Mouse (Mus musculus) embryonic facial prominence, embryonic 11.5 days (tissue): ENCODE results near the gene Ern2. TPM values are rescaled to one million over a fixed set of nuclear protein-coding genes. Genes with fewer than 3 reads are reported as not detected.

Experiments used
- ATAC-seq: fragments of 200-750 bp; cut with Nextera tagmentation; replicated peaks from 2 replicates; pipeline ENCODE4 v1.8.0; 2017; ENCODE audit warnings: low read depth; ENCODE audit not compliant: insufficient number of reproducible peaks, low FRiP score, low TSS enrichment
- DNase-seq: peaks from one replicate; pipeline ENCODE4 v3.0.0-alpha.2; 2015; ENCODE audit warnings: low spot score
- H3K27ac ChIP-seq: fragments of 300-500 bp; sonication (generic); replicated peaks from 2 replicates; pipeline ENCODE4 v1.5.1; 2014; ENCODE audit warnings: mild to moderate bottlenecking, low read depth, low read length, control low read depth
- H3K27me3 ChIP-seq: fragments of 300-500 bp; sonication (generic); 2 replicates; pipeline ENCODE4 v1.6.1; 2014; ENCODE audit warnings: mild to moderate bottlenecking, low read length, moderate library complexity, mixed read lengths; ENCODE audit not compliant: control insufficient read depth, insufficient read depth
- H3K36me3 ChIP-seq: fragments of 300-500 bp; sonication (generic); replicated peaks from 2 replicates; pipeline ENCODE4 v1.6.1; 2014; ENCODE audit warnings: low read depth, mild to moderate bottlenecking, low read length, moderate library complexity, mixed read lengths; ENCODE audit not compliant: control insufficient read depth, insufficient read depth
- H3K4me1 ChIP-seq: fragments of 300-500 bp; sonication (generic); 2 replicates; pipeline ENCODE4 v1.6.1; 2014; ENCODE audit warnings: low read length, mixed read lengths; ENCODE audit not compliant: control insufficient read depth, insufficient read depth
- H3K4me2 ChIP-seq: fragments of 300-500 bp; sonication (generic); 2 replicates; pipeline ENCODE4 v1.6.1; 2014; ENCODE audit warnings: low read depth, mild to moderate bottlenecking, control low read depth, low read length, moderate library complexity
- H3K4me3 ChIP-seq: fragments of 300-500 bp; sonication (generic); 2 replicates; pipeline ENCODE4 v1.5.1; 2014; ENCODE audit warnings: low read depth, low read length, control low read depth
- H3K9ac ChIP-seq: fragments of 300-500 bp; sonication (generic); replicated peaks from 2 replicates; pipeline ENCODE4 v1.6.1; 2014; ENCODE audit warnings: mild to moderate bottlenecking, control low read depth, low read length
- H3K9me3 ChIP-seq: fragments of 300-500 bp; sonication (generic); replicated peaks from 2 replicates; pipeline ENCODE4 v1.6.1; 2016; ENCODE audit warnings: mild to moderate bottlenecking, low read length, inconsistent platforms, mixed read lengths; ENCODE audit not compliant: control insufficient read depth
- WGBS: fragments of 180-500 bp; shearing (Covaris S2); extraction: QIAGEN DNeasy Blood & Tissue Kit; methylation state at CpG from one replicate; pipeline ENCODE4 v1.1.7; 2014; 5-methylcytosine and 5-hydroxymethylcytosine counted together
- polyA plus RNA-seq: library from polyadenylated mRNA; unstranded; fragments of >200 nt; fragmentation: Nextera tagmentation; extraction: Ambion mirVana; gene quantifications from 2 replicates; pipeline ENCODE4 v1.2.1, GENCODE M21; 2014

Ern2 gene
- polyA plus RNA-seq, 1 experiment from 2014 or later, result not detected

DNA sequence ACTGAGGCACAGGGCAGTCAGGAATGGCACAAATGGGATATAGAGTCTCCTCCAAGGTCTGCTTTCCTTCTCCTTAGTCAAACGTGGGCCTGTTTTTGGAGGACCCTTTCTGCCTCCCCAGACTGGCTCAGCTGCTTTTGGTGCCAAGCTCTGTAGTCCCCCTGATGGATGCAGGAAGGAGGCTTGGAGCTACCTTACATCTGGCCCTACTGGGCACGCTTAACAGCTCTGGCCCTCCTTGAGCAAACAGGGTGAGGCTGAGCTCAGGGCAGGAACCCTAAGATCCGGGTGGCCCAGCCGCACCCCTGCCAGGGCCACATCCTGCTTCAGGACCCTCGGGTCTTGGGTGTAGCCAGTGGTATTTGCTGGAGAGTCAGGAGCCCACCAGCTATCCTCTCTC is 1.4 kb downstream of the Ern2 start:
- H3K4me1 ChIP-seq, result no peaks in the 10 kb centered on the region
- no peak overlapping the region for H3K9ac ChIP-seq
- no peak overlapping the region for H3K4me2 ChIP-seq
- no peak overlapping the region for H3K4me3 ChIP-seq
- no peaks in the 10 kb centered on the region for H3K27me3 ChIP-seq
- no peaks in the 10 kb centered on the region for H3K36me3 ChIP-seq
- H3K27ac ChIP-seq, result no peak overlapping the region
- no peaks in the 10 kb centered on the region for H3K9me3 ChIP-seq
- DNase-seq, result no peak
- no peak for ATAC-seq
- WGBS, result 80% methylated on average over 5 of the region's 5 CpGs

DNA sequence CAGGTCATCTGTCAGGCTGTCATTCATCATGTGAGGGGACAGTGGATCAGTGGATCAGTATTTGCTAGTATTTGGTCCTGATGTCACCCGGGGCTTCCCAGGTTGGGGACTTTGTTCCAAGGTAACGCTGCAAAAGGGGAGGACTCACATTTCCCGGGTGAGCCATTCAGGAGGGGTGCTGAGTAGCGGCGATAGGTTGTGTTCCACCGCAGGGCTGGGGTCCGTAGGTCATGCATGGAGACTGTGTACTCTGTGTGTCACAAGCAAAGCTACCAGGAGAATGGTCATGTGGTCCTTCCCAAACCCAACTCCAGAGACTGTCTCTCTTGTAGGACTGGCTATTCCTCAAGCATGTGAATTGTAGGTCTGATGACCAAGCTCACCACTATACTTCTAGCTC is 5.3 kb downstream of the Ern2 start:
- Histone ChIP-seq H3K36me3 (no peaks in the 10 kb centered on the region), H3K4me2 (no peak overlapping the region), H3K9ac (no peak overlapping the region), H3K4me1 (no peaks in the 10 kb centered on the region), H3K27ac (no peak overlapping the region), H3K27me3 (no peaks in the 10 kb centered on the region), H3K4me3 (no peak overlapping the region), H3K9me3 (no peaks in the 10 kb centered on the region)
- WGBS, result 94% methylated on average over 7 of the region's 7 CpGs
- DNase-seq, result no peak
- ATAC-seq, result no peak

DNA sequence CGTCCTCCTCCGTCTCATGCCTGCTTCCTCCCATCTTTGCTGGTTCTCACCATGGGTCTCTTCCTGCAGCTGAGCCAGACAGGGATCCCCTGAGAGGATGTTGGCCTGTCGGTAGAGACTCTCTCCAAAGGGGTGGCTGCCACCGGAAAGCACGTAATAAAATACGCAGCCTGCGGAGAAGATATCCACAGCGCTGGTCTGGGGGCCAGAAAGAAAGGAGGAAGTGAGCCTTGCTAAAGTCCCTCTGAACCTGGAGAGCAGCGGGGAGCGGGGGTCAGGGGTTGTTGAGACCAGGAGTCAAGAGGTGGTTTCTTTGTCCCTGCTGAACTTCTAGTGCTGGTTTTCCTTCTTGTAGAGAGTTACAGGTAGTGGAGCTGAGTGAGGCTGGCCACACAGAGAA is 14.4 kb downstream of the Ern2 start:
- DNase-seq (no peak), ATAC-seq (no peak)
- Histone ChIP-seq H3K27me3 (no peaks in the 10 kb centered on the region), H3K9me3 (no peaks in the 10 kb centered on the region), H3K4me3 (no peak overlapping the region), H3K9ac (no peak overlapping the region), H3K4me2 (no peak overlapping the region), H3K36me3 (peaks cover 15% of the 10 kb centered on the region), H3K4me1 (no peaks in the 10 kb centered on the region), H3K27ac (no peak overlapping the region)
- WGBS, result 81% methylated on average over 10 of the region's 10 CpGs

- H3K9me3 ChIP-seq, result no peaks in the 10 kb centered on the region
- DNase-seq (no peak), ATAC-seq (no peak)
- no peak overlapping the region for H3K9ac ChIP-seq
- WGBS, result 85% methylated on average over 6 of the region's 6 CpGs
- no peaks in the 10 kb centered on the region for H3K4me1 ChIP-seq
- no peak overlapping the region for H3K27ac ChIP-seq
- H3K27me3 ChIP-seq, result no peaks in the 10 kb centered on the region
- no peak overlapping the region for H3K4me3 ChIP-seq
- peaks cover 24% of the 10 kb centered on the region for H3K36me3 ChIP-seq
- no peak overlapping the region for H3K4me2 ChIP-seq
Observed at GRCm38 (mm10) chr7:122170705-122171104, 15.3 kb downstream of the Ern2 start.

- no peaks in the 10 kb centered on the region for H3K4me1 ChIP-seq
Observed at GRCm38 (mm10) chr7:122167203-122167602, 18.8 kb downstream of the Ern2 start.

GRCm38 (mm10) chr7:122163766-122164165 is 22.2 kb downstream of the Ern2 start:
- H3K4me2 ChIP-seq, result no peak overlapping the region
- no peak for DNase-seq
- no peak overlapping the region for H3K27ac ChIP-seq
- H3K4me3 ChIP-seq, result no peak overlapping the region
- no peak overlapping the region for H3K9ac ChIP-seq
- no peak for ATAC-seq
- peaks cover 25% of the 10 kb centered on the region for H3K36me3 ChIP-seq
- no peaks in the 10 kb centered on the region for H3K9me3 ChIP-seq
- H3K27me3 ChIP-seq, result no peaks in the 10 kb centered on the region
- WGBS, result 91% methylated on average over 8 of the region's 8 CpGs
- H3K4me1 ChIP-seq, result peaks cover 4% of the 10 kb centered on the region; the same call in 1 of the 2 replicates

More at GRCm38 (mm10) chr7:122167203-122167602, 18.8 kb downstream of the Ern2 start:
- no peak overlapping the region for H3K4me3 ChIP-seq
- H3K27me3 ChIP-seq, result no peaks in the 10 kb centered on the region
- WGBS, result 92% methylated on average over 7 of the region's 7 CpGs
- no peak overlapping the region for H3K9ac ChIP-seq
- no peaks in the 10 kb centered on the region for H3K9me3 ChIP-seq
- ATAC-seq, result no peak
- H3K27ac ChIP-seq, result no peak overlapping the region
- no peak overlapping the region for H3K4me2 ChIP-seq
- peaks cover 30% of the 10 kb centered on the region for H3K36me3 ChIP-seq
- DNase-seq, result no peak

- no peak for ATAC-seq
- Histone ChIP-seq H3K4me2 (peak overlapping the region; percentile 78), H3K9ac (peak overlapping the region; percentile 79), H3K4me1 (peaks cover 4% of the 10 kb centered on the region; the same call in 1 of the 2 replicates), H3K27me3 (no peaks in the 10 kb centered on the region), H3K4me3 (peak overlapping the region; percentile 73), H3K27ac (peak overlapping the region; percentile 72), H3K9me3 (no peaks in the 10 kb centered on the region), H3K36me3 (peaks cover 5% of the 10 kb centered on the region)
- under 1% methylated on average over 12 of the region's 12 CpGs for WGBS
- peak; percentile 33 for DNase-seq
Observed at GRCm38 (mm10) chr7:122160037-122160436, 26.0 kb downstream of the Ern2 start.

- Histone ChIP-seq H3K9ac (peak within 1 kb of the TSS; percentile 79), H3K27me3 (no peaks in the 10 kb centered on the region), H3K4me1 (peaks cover 4% of the 10 kb centered on the region; the same call in 1 of the 2 replicates), H3K4me2 (peak within 1 kb of the TSS; percentile 88), H3K36me3 (peaks cover 2% of the 10 kb centered on the region), H3K27ac (peak within 1 kb of the TSS; percentile 87), H3K4me3 (peak within 1 kb of the TSS; percentile 73), H3K9me3 (no peaks in the 10 kb centered on the region)
- ATAC-seq, result peak; percentile 89
- WGBS, result under 1% methylated on average over 63 of the region's 63 CpGs
- peak; percentile 95 for DNase-seq
Observed at GRCm38 (mm10) chr7:122158915-122159902, 26.8 kb downstream of the Ern2 start, which contains the start of gene Plk1. Plk1 (plus strand) TSS chr7:122159439.
